Mouse (Mus musculus) hindbrain, postnatal 0 days (tissue): Measurements from ENCODE around the gene Pdcd1lg2. TPM values are rescaled to one million over a fixed set of nuclear protein-coding genes. Genes with fewer than 3 reads are reported as not detected.

Experiments
- ATAC-seq: fragments of 200-750 bp; cut with Nextera tagmentation; 2 replicates; pipeline ENCODE4 v1.8.0; 2017; ENCODE audit warnings: mild to moderate bottlenecking, moderate TSS enrichment, moderate library complexity
- DNase-seq: peaks from one replicate; pipeline ENCODE4 v3.0.0-alpha.2; 2015; ENCODE audit warnings: low spot score
- H3K27ac ChIP-seq: fragments of 300-500 bp; sonication (generic); 2 replicates; pipeline ENCODE4 v1.5.1; 2014; ENCODE audit warnings: mild to moderate bottlenecking
- H3K27me3 ChIP-seq: fragments of 300-500 bp; sonication (generic); 2 replicates; pipeline ENCODE4 v1.6.1; 2014; ENCODE audit warnings: low read length, mixed read lengths; ENCODE audit not compliant: insufficient read depth
- H3K36me3 ChIP-seq: fragments of 300-500 bp; sonication (generic); 2 replicates; pipeline ENCODE4 v1.6.1; 2014; ENCODE audit warnings: low read length, mixed read lengths; ENCODE audit not compliant: insufficient read depth
- H3K4me1 ChIP-seq: fragments of 300-500 bp; sonication (generic); 2 replicates; pipeline ENCODE4 v1.6.1; 2014; ENCODE audit warnings: antibody characterized with exemption, low read length, mixed read lengths; ENCODE audit not compliant: insufficient read depth
- H3K4me2 ChIP-seq: fragments of 300-500 bp; sonication (generic); 2 replicates; pipeline ENCODE4 v1.6.1; 2014; ENCODE audit warnings: low read depth, mild to moderate bottlenecking, low read length, moderate library complexity, mixed read lengths
- H3K4me3 ChIP-seq: fragments of 300-500 bp; sonication (generic); 2 replicates; pipeline ENCODE4 v1.5.1; 2014; ENCODE audit warnings: low read length
- H3K9ac ChIP-seq: fragments of 300-500 bp; sonication (generic); replicated peaks from 2 replicates; pipeline ENCODE4 v1.6.1; 2014; ENCODE audit warnings: mild to moderate bottlenecking, low read length, moderate library complexity, mixed read lengths
- H3K9me3 ChIP-seq: fragments of 300-500 bp; sonication (generic); 2 replicates; pipeline ENCODE4 v1.6.1; 2016; ENCODE audit warnings: low read length, mixed read lengths
- CTCF ChIP-seq: IDR thresholded peaks from 2 replicates; pipeline ENCODE4 v1.5.1; 2016; ENCODE audit warnings: antibody characterized with exemption, control low read depth, low read depth
- WGBS: fragments of 180-500 bp; shearing (Covaris S2); extraction: QIAGEN DNeasy Blood & Tissue Kit; methylation state at CpG from one replicate; pipeline ENCODE4 v1.1.7; 2014; 5-methylcytosine and 5-hydroxymethylcytosine counted together
- polyA plus RNA-seq: library from polyadenylated mRNA; unstranded; fragments of >200 nt; fragmentation: Nextera tagmentation; extraction: Ambion mirVana; gene quantifications from 2 replicates; pipeline ENCODE4 v1.2.1, GENCODE M21; 2015
- total RNA-seq: library from RNA; depleted of rRNA; stranded (reverse); fragments of >200 nt; gene quantifications from 2 replicates; pipeline ENCODE4 v1.2.3, GENCODE M21; 2014; rRNA removed

Pdcd1lg2 gene
- total RNA-seq: 0.18 and 0.94 TPM in 2 replicates
- 0.14 and 0.16 TPM in 2 replicates for polyA plus RNA-seq

DNA sequence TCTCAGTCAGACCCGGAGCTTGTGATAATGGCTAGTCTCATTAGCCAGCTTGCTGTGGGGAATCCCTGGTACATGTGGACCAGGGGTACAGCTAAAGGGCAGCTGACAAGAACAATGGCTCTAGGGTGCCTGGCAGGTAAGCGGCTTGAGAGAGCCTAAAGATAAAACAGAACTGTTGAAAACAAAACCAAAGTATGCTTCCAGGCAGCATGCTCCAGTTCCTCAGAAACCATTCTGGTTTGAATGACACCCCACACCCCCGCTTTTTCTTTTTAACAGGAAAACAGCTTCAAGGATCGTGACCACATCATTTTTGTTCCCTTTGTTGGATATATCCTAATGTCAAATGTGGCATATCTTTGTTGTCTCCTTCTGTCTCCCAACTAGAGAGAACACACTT is at the start of gene Pdcd1lg2:
Pdcd1lg2 (plus strand) TSS at position 301 of the 400 bp plus-strand sequence.
- Histone ChIP-seq H3K27ac (no peak within 1 kb of the TSS), H3K4me3 (no peak within 1 kb of the TSS), H3K27me3 (no peaks in the 10 kb centered on the region), H3K9ac (no peak within 1 kb of the TSS), H3K36me3 (no peaks in the 10 kb centered on the region), H3K4me1 (no peaks in the 10 kb centered on the region), H3K9me3 (no peaks in the 10 kb centered on the region), H3K4me2 (no peak within 1 kb of the TSS)
- WGBS: 82% methylated on average over 4 of the region's 4 CpGs
- DNase-seq (no peak), ATAC-seq (no peak)
- no peak for TF ChIP-seq CTCF

DNA sequence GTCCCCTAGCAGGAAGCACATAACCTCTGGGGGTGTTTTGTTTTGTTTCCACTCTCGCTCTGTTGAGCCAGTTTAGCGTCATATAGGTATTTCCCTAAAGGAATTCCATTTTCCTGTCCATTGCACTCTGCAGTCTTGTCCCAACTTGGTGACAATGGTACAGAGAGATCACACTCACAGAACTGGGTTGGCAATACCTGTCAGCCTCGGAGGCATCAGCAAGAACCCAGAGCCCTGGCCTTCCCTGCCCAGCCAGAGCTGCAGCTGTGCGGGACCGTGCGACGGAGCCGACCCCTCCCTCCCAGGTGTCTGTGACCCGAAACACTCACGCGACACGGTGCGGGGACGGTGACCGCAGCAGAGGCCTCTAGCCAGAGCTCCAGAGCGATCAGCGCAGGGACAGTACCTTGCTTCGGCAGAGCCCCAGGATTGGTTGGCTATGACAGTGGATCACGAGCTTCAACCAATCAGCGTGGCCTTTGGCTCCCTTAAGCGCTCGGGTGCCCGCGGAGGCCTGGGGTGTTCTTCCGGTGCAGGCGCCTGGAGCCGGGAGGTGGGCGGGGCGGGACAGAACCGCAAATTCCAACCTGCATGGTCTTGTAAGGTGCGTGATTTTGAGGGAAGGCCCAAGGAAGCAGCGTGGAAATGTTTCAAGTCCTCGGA is 49.1 kb upstream of the Pdcd1lg2 start:
- ATAC-seq: peak; percentile 100
- peaks cover 12% of the 10 kb centered on the region for H3K4me1 ChIP-seq
- peak overlapping the region; percentile 79 for H3K4me2 ChIP-seq
- no peaks in the 10 kb centered on the region for H3K27me3 ChIP-seq
- H3K9ac ChIP-seq: peak overlapping the region; percentile 64
- DNase-seq: peak; percentile 96
- H3K36me3 ChIP-seq: peaks cover 2% of the 10 kb centered on the region; the same call in 1 of the 2 replicates
- TF ChIP-seq CTCF: no peak
- peak overlapping the region; percentile 55 for H3K4me3 ChIP-seq
- H3K27ac ChIP-seq: peak overlapping the region; percentile 57; the same call in 1 of the 2 replicates
- WGBS: 2% methylated on average over 33 of the region's 33 CpGs
- no peaks in the 10 kb centered on the region for H3K9me3 ChIP-seq

DNA sequence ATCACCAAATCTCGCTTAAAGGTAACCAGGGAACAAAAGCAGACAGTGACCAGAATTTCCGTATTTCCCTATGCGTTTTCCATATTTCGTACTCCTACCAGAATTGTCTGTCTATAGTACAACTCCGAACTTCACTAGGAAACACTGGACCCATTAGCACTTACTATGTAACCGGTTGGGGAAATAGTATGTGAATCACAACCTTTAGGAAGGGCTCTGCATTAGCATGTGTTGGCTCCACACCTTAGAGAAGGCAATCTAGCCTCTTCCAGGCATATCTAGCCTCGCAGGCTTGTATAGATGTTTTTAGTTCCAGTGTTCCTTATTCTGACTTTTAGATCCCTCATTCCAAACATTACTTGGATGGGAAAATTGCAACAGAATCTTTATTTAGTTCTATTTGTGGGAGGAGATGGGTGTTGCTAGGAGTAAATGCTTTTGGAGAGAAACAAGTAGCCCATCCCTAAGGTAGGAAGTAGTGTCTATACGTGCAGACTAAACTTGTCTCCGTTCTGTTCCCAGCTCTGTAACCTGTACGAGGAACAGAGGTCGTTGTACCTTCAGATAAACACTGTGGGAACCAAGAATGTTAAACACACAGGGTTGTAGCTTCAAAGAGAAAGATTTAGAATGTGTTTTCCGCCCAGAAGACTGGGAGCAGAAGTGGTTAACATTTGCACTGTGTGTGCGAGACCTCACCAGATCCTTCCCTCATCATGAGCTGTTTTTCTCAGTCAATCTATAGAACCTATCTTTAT is 48.4 kb upstream of the Pdcd1lg2 start:
- Histone ChIP-seq H3K4me3 (peak overlapping the region; percentile 55), H3K27ac (peak overlapping the region; percentile 57; the same call in 1 of the 2 replicates), H3K4me1 (peaks cover 12% of the 10 kb centered on the region), H3K4me2 (peak overlapping the region; percentile 79), H3K36me3 (no peaks in the 10 kb centered on the region; the same call in 1 of the 2 replicates), H3K27me3 (no peaks in the 10 kb centered on the region), H3K9me3 (no peaks in the 10 kb centered on the region), H3K9ac (peak overlapping the region; percentile 64)
- WGBS: 46% methylated on average over 13 of the region's 13 CpGs
- TF ChIP-seq CTCF: no peak
- no peak for DNase-seq
- ATAC-seq: no peak

DNA sequence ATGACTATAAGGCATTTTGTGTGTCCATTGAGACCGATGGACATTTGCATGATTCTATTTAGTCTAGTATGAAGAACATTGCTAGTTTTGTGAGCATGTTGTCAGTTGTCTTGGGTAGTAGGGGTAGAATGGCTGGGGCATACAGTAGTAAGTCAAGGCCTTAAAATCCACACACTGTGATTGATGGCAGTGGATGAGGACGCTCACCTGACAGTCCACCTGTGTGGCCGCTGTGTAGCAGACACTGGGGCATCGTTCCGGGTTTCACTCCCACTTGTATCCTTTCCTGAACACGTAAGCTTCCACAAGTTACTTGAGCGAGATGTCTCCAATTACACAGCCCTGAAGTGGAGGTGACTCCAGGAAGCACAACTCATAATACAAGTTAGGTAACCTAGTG is 47.2 kb upstream of the Pdcd1lg2 start:
- Histone ChIP-seq H3K27me3 (no peaks in the 10 kb centered on the region), H3K4me1 (peaks cover 12% of the 10 kb centered on the region), H3K9me3 (no peaks in the 10 kb centered on the region), H3K27ac (no peak overlapping the region), H3K9ac (no peak overlapping the region), H3K36me3 (no peaks in the 10 kb centered on the region), H3K4me3 (no peak overlapping the region), H3K4me2 (no peak overlapping the region)
- no peak for TF ChIP-seq CTCF
- ATAC-seq (no peak), DNase-seq (no peak)
- 93% methylated on average over 7 of the region's 7 CpGs for WGBS

DNA sequence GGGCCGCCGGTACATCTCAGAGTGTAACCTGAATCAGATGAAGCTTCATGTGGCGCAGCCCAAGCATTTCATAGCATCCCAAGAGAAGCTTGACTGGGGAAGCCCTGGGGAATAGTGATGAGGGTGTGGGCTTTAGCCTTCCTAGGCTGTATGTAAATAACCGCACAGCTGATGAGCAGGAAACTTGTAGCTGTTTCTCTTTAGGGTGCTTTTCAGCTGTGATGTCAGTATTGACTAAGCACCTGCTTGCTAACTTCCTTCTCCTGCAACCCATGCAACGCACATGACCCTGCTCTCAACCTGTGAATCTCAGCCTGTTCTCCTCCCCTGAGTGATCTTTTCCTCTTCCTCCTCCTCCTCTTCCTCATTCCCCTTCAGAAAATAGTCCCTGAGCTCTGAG is 46.6 kb upstream of the Pdcd1lg2 start:
- WGBS: 78% methylated on average over 5 of the region's 5 CpGs
- ATAC-seq (no peak), DNase-seq (no peak)
- H3K4me3 ChIP-seq: no peak overlapping the region
- no peaks in the 10 kb centered on the region for H3K9me3 ChIP-seq
- H3K9ac ChIP-seq: no peak overlapping the region
- H3K27ac ChIP-seq: no peak overlapping the region
- TF ChIP-seq CTCF: no peak
- H3K36me3 ChIP-seq: no peaks in the 10 kb centered on the region
- no peak overlapping the region for H3K4me2 ChIP-seq
- peaks cover 12% of the 10 kb centered on the region for H3K4me1 ChIP-seq
- no peaks in the 10 kb centered on the region for H3K27me3 ChIP-seq

DNA sequence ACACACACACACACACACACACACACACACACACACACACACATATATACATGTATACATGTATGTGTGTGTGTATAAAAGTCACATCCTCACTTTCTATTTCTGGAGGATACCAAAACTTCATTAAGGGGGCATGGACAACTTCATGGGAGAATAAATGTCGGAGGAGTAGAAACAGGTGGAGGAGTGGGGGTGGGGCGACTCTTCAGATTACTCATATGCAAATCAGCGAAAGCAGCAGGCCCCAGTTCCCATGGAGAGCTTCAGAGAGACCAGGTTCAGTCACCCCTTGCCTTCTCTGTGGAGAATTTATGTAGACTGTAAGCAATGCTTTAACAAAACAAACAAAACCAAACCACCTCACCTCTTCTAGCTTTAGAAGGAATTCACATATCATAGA is 45.6 kb upstream of the Pdcd1lg2 start:
- WGBS: 24% methylated on average over 3 of the region's 3 CpGs
- Histone ChIP-seq H3K36me3 (no peaks in the 10 kb centered on the region), H3K27me3 (no peaks in the 10 kb centered on the region), H3K4me1 (peaks cover 12% of the 10 kb centered on the region), H3K9me3 (no peaks in the 10 kb centered on the region), H3K27ac (no peak overlapping the region), H3K4me3 (no peak overlapping the region), H3K9ac (no peak overlapping the region), H3K4me2 (no peak overlapping the region)
- no peak for ATAC-seq
- DNase-seq: no peak
- TF ChIP-seq CTCF: no peak
